12 mouse cellular contexts compared by ENCODE assay signal in the genomic region with DNA sequence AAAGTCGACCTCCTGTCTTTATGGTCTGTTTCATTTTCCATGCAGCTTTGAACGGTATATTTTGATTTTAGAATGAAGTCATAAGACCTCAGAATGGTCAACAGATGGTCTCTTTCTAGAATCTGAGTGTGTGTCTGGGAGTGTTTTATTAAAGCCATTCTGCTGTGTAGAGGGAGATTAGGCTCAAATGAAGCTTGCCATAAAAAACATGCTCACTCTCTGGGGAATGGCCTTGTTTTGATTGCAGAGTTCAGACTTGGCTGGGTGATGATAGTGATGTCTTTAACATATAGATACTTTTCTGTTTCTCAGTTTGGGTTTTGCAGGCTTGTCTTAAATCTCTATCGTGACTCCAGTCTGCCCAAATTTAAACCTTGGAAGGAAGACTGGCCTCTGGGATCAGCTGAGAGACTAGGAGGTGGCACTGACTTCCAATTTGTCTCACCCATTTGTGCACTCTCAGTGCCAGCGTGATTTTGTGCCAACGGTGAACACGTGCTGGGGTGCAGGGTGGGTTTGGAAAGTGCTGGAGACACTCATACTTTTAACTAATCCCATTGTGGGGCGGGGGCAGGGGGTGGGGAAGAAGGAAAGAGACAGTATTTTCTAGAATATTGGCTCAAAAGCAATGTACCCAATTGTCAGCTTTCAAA. TPM values are rescaled to one million over a fixed set of nuclear protein-coding genes. Genes with fewer than 3 reads are reported as not detected.
DNase-seq lines count a peak whose midpoint lies in the region; ATAC-seq lines count a peak whose summit lies in the region.
"Had no signal": no experiment of that assay in that cellular context is flagged by ENCODE, and none has a peak within 500 bp of the region (broad histone marks: within the 10 kb centered on the region; RNA-seq: fewer than 3 reads in every experiment).

No protein-coding gene starts in this region.

- no peaks in the 10 kb centered on the region for H3K36me3 ChIP-seq in hindbrain, embryonic 16.5 days (ENCODE audit: control insufficient read depth, insufficient read depth, low read length)

- WGBS in hindbrain, embryonic 16.5 days, result 64% methylated on average over 7 of the region's 7 CpGs

- no peaks in the 10 kb centered on the region for H3K9me3 ChIP-seq in hindbrain, embryonic 16.5 days (ENCODE audit: control insufficient read depth, low read length)

- no peaks in the 10 kb centered on the region for H3K27me3 ChIP-seq in hindbrain, embryonic 16.5 days (replicated peaks; ENCODE audit: control insufficient read depth, insufficient read depth, low read length)

- no peak; the same call in 1 of the 2 replicates for ATAC-seq in hindbrain, embryonic 16.5 days
- ATAC-seq: liver, postnatal 0 days had no signal

- peaks cover 4% of the 10 kb centered on the region for H3K4me1 ChIP-seq in hindbrain, embryonic 16.5 days (ENCODE audit: control insufficient read depth, insufficient read depth, low read depth, low read length)

- H3K27ac ChIP-seq in hindbrain, embryonic 16.5 days (ENCODE audit: low read depth, low read length), result no peak overlapping the region; the same call in 1 of the 2 replicates
- H3K27ac ChIP-seq: gastrocnemius, adult 2 months had no signal

- no peak overlapping the region for H3K4me3 ChIP-seq in hindbrain, embryonic 16.5 days (ENCODE audit: low read length)
- H3K4me3 ChIP-seq: gastrocnemius, adult 2 months had no signal

- H3K4me2 ChIP-seq in hindbrain, embryonic 16.5 days (ENCODE audit: low read length), result no peak overlapping the region

- DNase-seq in kidney, adult 9 months, result peak; percentile 13
- no peak for DNase-seq in kidney, postnatal 4 days
- peak; percentile 8 for DNase-seq in adipocyte (ENCODE audit: low spot score)
- DNase-seq in heart, adult 8-10 months (ENCODE audit: low spot score), result peak; percentile 54
- DNase-seq in kidney, postnatal 10 days, result peak; percentile 33
- no peak for DNase-seq in gastrocnemius, postnatal 36 days
- no peak for DNase-seq in spleen, adult 12 weeks (ENCODE audit: low spot score)
- DNase-seq: gastrocnemius, adult 2 months; liver, postnatal 0 days; retina, postnatal 1 day; thymus, adult 2 months had no signal

- H3K9ac ChIP-seq in hindbrain, embryonic 16.5 days (ENCODE audit: low read depth, low read length), result no peak overlapping the region
- H3K9ac ChIP-seq: liver, postnatal 0 days had no signal

- intact Hi-C loops in gastrocnemius, postnatal 36 days (cut with DNase I), result no loop called here

RNA-seq across cellular contexts. Expression of a gene that starts 26.1 kb away (rescaled TPM):
- total RNA-seq in heart, adult 8-10 months (2022), result 10 to 100 TPM; 52.9 to 86.6 (median 70.1) TPM
- total RNA-seq in gastrocnemius, postnatal 36 days (2021), result 1 to 10 TPM; 4.8 to 5.7 TPM
- 52.0 and 59.4 TPM in 2 replicates for polyA plus RNA-seq in hindbrain, embryonic 16.5 days (2015; fragmentation: Nextera tagmentation; extraction: Ambion mirVana)

RNA-seq across cellular contexts. Expression of a gene that starts 47.8 kb away (rescaled TPM):
- not detected for total RNA-seq in heart, adult 8-10 months (2022)
- not detected for total RNA-seq in gastrocnemius, postnatal 36 days (2021)
- 0.67 and 0.84 TPM in 2 replicates for polyA plus RNA-seq in hindbrain, embryonic 16.5 days (2015; fragmentation: Nextera tagmentation; extraction: Ambion mirVana)
- total RNA-seq: gastrocnemius, adult 2 months had no signal
- polyA plus RNA-seq: liver, postnatal 0 days had no signal

RNA-seq across cellular contexts. Expression of a gene that starts 47.9 kb away (rescaled TPM):
- total RNA-seq in heart, adult 8-10 months (2022), result not detected
- not detected for total RNA-seq in gastrocnemius, postnatal 36 days (2021)
- 0.12 and 0.25 TPM in 2 replicates for polyA plus RNA-seq in hindbrain, embryonic 16.5 days (2015; fragmentation: Nextera tagmentation; extraction: Ambion mirVana)
- total RNA-seq: gastrocnemius, adult 2 months had no signal

Comparison
In these comparisons a context has a peak if more than half of its experiments do, and no peak if none do; other contexts are left out.
1. DNase-seq: peak in kidney, adult 9 months (single experiment), adipocyte (single experiment), heart, adult 8-10 months (single experiment) and kidney, postnatal 10 days (single experiment); none in kidney, postnatal 4 days (0 of 2), gastrocnemius, postnatal 36 days (0 of 2) and spleen, adult 12 weeks (single experiment).
2. RNA of a gene that starts 26.1 kb away (total RNA-seq): 52.9 to 86.6 TPM in heart, adult 8-10 months; 4.8 to 5.7 TPM in gastrocnemius, postnatal 36 days; every median in the first group is over 4 times any median in the second.